Mouse (Mus musculus) hindbrain, embryonic 11.5 days (tissue): ENCODE results near the gene Naa11. TPM values are rescaled to one million over a fixed set of nuclear protein-coding genes. Genes with fewer than 3 reads are reported as not detected.

Source experiments
- ATAC-seq: fragments of 200-750 bp; cut with Nextera tagmentation; 2 replicates; pipeline ENCODE4 v1.8.0; 2017; ENCODE audit warnings: mild to moderate bottlenecking, moderate TSS enrichment, moderate library complexity; ENCODE audit not compliant: low FRiP score
- DNase-seq: peaks from one replicate; pipeline ENCODE4 v3.0.0-alpha.2; 2015; ENCODE audit warnings: low spot score
- H3K27ac ChIP-seq: fragments of 300-500 bp; sonication (generic); 2 replicates; pipeline ENCODE4 v1.5.1; 2014; ENCODE audit warnings: mild to moderate bottlenecking, low read depth, low read length
- H3K27me3 ChIP-seq: fragments of 300-500 bp; sonication (generic); 2 replicates; pipeline ENCODE4 v1.6.1; 2014; ENCODE audit warnings: mild to moderate bottlenecking, low read length, moderate library complexity, mixed read lengths; ENCODE audit not compliant: control insufficient read depth, insufficient read depth
- H3K36me3 ChIP-seq: fragments of 300-500 bp; sonication (generic); 2 replicates; pipeline ENCODE4 v1.6.1; 2014; ENCODE audit warnings: mild to moderate bottlenecking, low read length, moderate library complexity, mixed read lengths; ENCODE audit not compliant: control insufficient read depth, insufficient read depth
- H3K4me1 ChIP-seq: fragments of 300-500 bp; sonication (generic); replicated peaks from 2 replicates; pipeline ENCODE4 v1.6.1; 2014; ENCODE audit warnings: low read length, mixed read lengths; ENCODE audit not compliant: control insufficient read depth, insufficient read depth
- H3K4me2 ChIP-seq: fragments of 300-500 bp; sonication (generic); replicated peaks from 2 replicates; pipeline ENCODE4 v1.6.1; 2014; ENCODE audit warnings: mild to moderate bottlenecking, low read depth, low read length
- H3K4me3 ChIP-seq: fragments of 300-500 bp; sonication (generic); 2 replicates; pipeline ENCODE4 v1.5.1; 2014; ENCODE audit warnings: low read depth, low read length
- H3K9ac ChIP-seq: fragments of 300-500 bp; sonication (generic); 2 replicates; pipeline ENCODE4 v1.6.1; 2014; ENCODE audit warnings: low read depth, low read length
- H3K9me3 ChIP-seq: fragments of 300-500 bp; sonication (generic); 2 replicates; pipeline ENCODE4 v1.6.1; 2016; ENCODE audit warnings: low read length; ENCODE audit not compliant: control insufficient read depth
- WGBS: fragments of 180-500 bp; shearing (Covaris S2); extraction: QIAGEN DNeasy Blood & Tissue Kit; methylation state at CpG from one replicate; pipeline ENCODE4 v1.1.7; 2014; 5-methylcytosine and 5-hydroxymethylcytosine counted together
- polyA plus RNA-seq: library from polyadenylated mRNA; unstranded; fragments of >200 nt; fragmentation: Nextera tagmentation; extraction: Ambion mirVana; gene quantifications from 2 replicates; pipeline ENCODE4 v1.2.1, GENCODE M21; 2014

Gene Naa11
- polyA plus RNA-seq, 1 experiment from 2014 or later = not detected

DNA sequence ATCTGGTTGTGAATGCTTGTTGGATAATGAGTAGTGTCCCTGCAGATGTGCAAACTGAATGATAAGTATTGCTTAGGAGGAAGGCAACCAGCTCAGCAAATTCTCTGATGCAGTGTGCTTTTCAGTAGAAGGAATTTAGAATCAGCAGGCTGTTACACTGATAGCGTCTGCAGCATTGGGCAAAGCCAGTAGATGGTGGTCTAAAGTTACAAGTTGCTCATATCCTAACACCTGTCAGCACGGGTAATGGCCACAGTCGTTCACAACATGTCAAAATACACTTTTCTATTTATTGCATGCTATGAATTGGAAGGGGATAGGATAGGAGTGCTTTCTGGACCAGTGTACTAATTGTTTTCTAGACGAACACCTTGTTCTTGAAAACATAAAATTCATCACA, 33.1 kb downstream of the Naa11 start:
- DNase-seq (no peak), ATAC-seq (no peak)
- no peaks in the 10 kb centered on the region for H3K27me3 ChIP-seq
- H3K27ac ChIP-seq = no peak overlapping the region
- no peak overlapping the region for H3K4me2 ChIP-seq
- no peaks in the 10 kb centered on the region for H3K4me1 ChIP-seq
- H3K36me3 ChIP-seq = no peaks in the 10 kb centered on the region
- no peak overlapping the region for H3K4me3 ChIP-seq
- WGBS = 80% methylated on average over 4 of the region's 4 CpGs
- H3K9ac ChIP-seq = no peak overlapping the region
- H3K9me3 ChIP-seq = no peaks in the 10 kb centered on the region

DNA sequence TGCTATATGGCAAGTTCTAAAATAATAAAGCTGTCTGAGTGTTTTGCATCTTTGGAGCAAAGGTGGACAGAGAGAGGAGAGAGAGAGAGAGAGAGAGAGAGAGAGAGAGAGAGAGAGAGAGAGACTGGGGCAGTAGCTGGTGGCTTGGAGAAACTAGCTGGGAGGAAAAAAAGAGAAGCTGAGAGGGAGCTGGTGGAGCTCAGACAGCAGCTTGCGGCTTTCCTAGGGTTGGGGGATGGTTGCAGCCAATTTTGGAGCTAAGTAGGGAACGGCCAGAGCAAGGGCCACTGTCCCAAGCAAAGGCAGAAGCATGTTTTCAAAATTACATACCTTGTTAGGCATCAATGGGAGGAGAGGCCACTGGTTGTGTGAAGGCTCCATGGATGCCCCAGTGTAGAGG, 36.0 kb downstream of the Naa11 start:
- no peak overlapping the region for H3K4me3 ChIP-seq
- no peaks in the 10 kb centered on the region for H3K4me1 ChIP-seq
- WGBS = 66% methylated on average over 2 of the region's 2 CpGs
- ATAC-seq = no peak
- H3K9me3 ChIP-seq = no peaks in the 10 kb centered on the region
- H3K4me2 ChIP-seq = no peak overlapping the region
- no peak overlapping the region for H3K9ac ChIP-seq
- no peaks in the 10 kb centered on the region for H3K36me3 ChIP-seq
- H3K27ac ChIP-seq = no peak overlapping the region
- H3K27me3 ChIP-seq = no peaks in the 10 kb centered on the region
- no peak for DNase-seq

- ATAC-seq (no peak), DNase-seq (no peak)
- no peak overlapping the region for H3K27ac ChIP-seq
- H3K4me1 ChIP-seq = no peaks in the 10 kb centered on the region
- H3K4me2 ChIP-seq = no peak overlapping the region
- 96% methylated on average over 2 of the region's 2 CpGs for WGBS
- H3K4me3 ChIP-seq = no peak overlapping the region
- H3K36me3 ChIP-seq = no peaks in the 10 kb centered on the region
- no peaks in the 10 kb centered on the region for H3K9me3 ChIP-seq
- H3K27me3 ChIP-seq = no peaks in the 10 kb centered on the region
- no peak overlapping the region for H3K9ac ChIP-seq
Observed at GRCm38 (mm10) chr5:97355152-97355551, 37.0 kb downstream of the Naa11 start.

- H3K9ac ChIP-seq = no peak overlapping the region
- H3K9me3 ChIP-seq = no peaks in the 10 kb centered on the region
- no peak overlapping the region for H3K27ac ChIP-seq
- no peaks in the 10 kb centered on the region for H3K36me3 ChIP-seq
- WGBS = 84% methylated on average over 2 of the region's 2 CpGs
- ATAC-seq (no peak), DNase-seq (no peak)
- no peak overlapping the region for H3K4me2 ChIP-seq
- no peaks in the 10 kb centered on the region for H3K4me1 ChIP-seq
- no peak overlapping the region for H3K4me3 ChIP-seq
- no peaks in the 10 kb centered on the region for H3K27me3 ChIP-seq
Observed at GRCm38 (mm10) chr5:97348760-97349159, 43.4 kb downstream of the Naa11 start.

- H3K4me3 ChIP-seq = no peak overlapping the region
- H3K36me3 ChIP-seq = no peaks in the 10 kb centered on the region
- DNase-seq (no peak), ATAC-seq (no peak)
- no peak overlapping the region for H3K4me2 ChIP-seq
- H3K9me3 ChIP-seq = no peaks in the 10 kb centered on the region
- H3K27me3 ChIP-seq = no peaks in the 10 kb centered on the region
- no peak overlapping the region for H3K27ac ChIP-seq
- H3K9ac ChIP-seq = no peak overlapping the region
- H3K4me1 ChIP-seq = no peaks in the 10 kb centered on the region
- WGBS = 89% methylated on average over 8 of the region's 8 CpGs
Observed at GRCm38 (mm10) chr5:97348310-97348709, 43.9 kb downstream of the Naa11 start.

DNA sequence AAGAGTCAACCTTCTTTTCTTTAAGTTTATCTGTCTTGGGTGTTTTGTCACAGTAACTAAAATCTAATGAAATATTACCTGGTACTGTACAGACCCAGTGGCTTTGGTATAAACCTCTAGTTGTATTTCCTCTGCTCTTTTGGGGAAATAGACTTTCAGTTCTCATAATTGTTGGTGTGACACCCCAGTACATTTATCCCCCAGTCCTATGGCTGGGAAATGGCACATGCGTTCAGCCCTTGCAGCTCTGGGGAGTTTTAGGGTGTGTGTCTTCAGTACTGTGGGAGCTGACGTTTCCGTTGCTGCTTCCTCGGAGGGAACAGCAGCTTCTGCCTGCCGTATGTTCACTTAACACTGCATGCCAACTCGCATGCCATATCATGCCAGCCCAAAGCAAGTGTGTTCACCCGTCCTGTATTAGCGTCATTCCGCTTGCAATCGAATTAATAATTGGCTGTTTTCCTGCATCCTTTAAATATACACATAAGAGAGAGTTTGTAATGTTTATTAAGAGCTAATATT, 46.4 kb downstream of the Naa11 start:
- ATAC-seq (no peak), DNase-seq (no peak)
- Histone ChIP-seq H3K4me1 (no peaks in the 10 kb centered on the region), H3K9ac (no peak overlapping the region), H3K9me3 (no peaks in the 10 kb centered on the region), H3K4me3 (no peak overlapping the region), H3K4me2 (no peak overlapping the region), H3K27me3 (no peaks in the 10 kb centered on the region), H3K36me3 (no peaks in the 10 kb centered on the region), H3K27ac (no peak overlapping the region)
- 92% methylated on average over 10 of the region's 10 CpGs for WGBS

DNA sequence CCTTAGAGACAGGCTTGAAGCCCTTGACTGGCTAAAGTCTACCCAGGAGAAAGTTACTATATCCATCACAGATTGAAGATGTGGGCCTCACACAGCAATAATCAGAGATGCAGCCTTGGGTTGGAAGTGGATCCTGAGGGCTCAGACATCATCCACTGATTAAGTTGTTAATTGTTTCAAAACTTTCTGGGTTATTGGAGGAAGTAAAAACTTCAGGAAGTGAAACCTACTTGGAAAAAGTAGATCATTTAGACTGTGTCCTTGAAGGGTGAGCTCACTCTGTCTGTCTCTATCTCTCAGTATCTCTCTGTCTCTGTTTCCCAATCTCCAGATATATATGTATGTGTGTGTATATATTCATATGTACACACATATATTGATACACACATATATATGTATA, 47.0 kb downstream of the Naa11 start:
- H3K27me3 ChIP-seq = no peaks in the 10 kb centered on the region

DNA sequence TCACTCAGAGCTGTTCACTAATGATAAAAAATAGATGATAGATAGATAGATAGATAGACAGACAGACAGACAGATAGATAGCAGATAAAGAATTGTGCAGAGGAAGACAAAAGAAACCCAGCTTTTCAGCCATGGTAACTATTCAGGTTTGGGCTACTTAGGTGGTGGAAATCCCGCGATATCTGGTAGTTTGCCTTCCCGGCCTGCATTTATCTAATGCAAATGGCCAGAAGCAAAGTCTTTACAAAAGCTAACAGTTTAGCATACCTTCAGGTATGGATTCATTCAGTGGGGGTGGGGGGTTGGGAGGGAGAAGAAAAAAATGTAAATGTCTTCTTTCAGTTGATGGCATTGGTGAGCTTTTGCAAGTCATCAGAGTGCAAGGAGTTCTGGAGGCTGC, 48.0 kb downstream of the Naa11 start:
- no peaks in the 10 kb centered on the region for H3K36me3 ChIP-seq
- ATAC-seq = no peak
- no peak overlapping the region for H3K4me2 ChIP-seq
- 84% methylated on average over 3 of the region's 3 CpGs for WGBS
- no peak for DNase-seq
- no peak overlapping the region for H3K27ac ChIP-seq
- no peaks in the 10 kb centered on the region for H3K4me1 ChIP-seq
- no peak overlapping the region for H3K4me3 ChIP-seq
- H3K9ac ChIP-seq = no peak overlapping the region
- no peaks in the 10 kb centered on the region for H3K9me3 ChIP-seq
- no peaks in the 10 kb centered on the region for H3K27me3 ChIP-seq

More for the DNA sequence above, 47.0 kb downstream of the Naa11 start:
- Histone ChIP-seq H3K4me2 (no peak overlapping the region), H3K4me1 (no peaks in the 10 kb centered on the region), H3K36me3 (no peaks in the 10 kb centered on the region), H3K9ac (no peak overlapping the region), H3K4me3 (no peak overlapping the region), H3K27ac (no peak overlapping the region), H3K9me3 (no peaks in the 10 kb centered on the region)
- DNase-seq (no peak), ATAC-seq (no peak)

GRCm38 (mm10) chr5:97334794-97335193, 57.4 kb downstream of the Naa11 start:
- DNase-seq (peak; percentile 10), ATAC-seq (0 out of 2 replicates have a peak, but pooled peaks have one; percentile 43)
- no peak overlapping the region for H3K4me3 ChIP-seq
- 45% methylated on average over 3 of the region's 3 CpGs for WGBS
- no peaks in the 10 kb centered on the region for H3K4me1 ChIP-seq
- no peaks in the 10 kb centered on the region for H3K27me3 ChIP-seq
- no peak overlapping the region for H3K27ac ChIP-seq
- H3K4me2 ChIP-seq = no peak overlapping the region
- no peak overlapping the region for H3K9ac ChIP-seq
- H3K9me3 ChIP-seq = no peaks in the 10 kb centered on the region
- H3K36me3 ChIP-seq = no peaks in the 10 kb centered on the region
